Mouse (Mus musculus): Measurements from ENCODE around the gene Nid1. TPM values are rescaled to one million over a fixed set of nuclear protein-coding genes. Genes with fewer than 3 reads are reported as not detected.

Nid1 gene
- 0.03 and 0.04 TPM in 2 replicates for polyA plus RNA-seq (2012)

GRCm38 (mm10) chr13:13437460-13438015 lies at the start of gene Nid1:
TSS of gene Nid1 (plus strand) at chr13:13437551.

GRCm38 (mm10) chr13:13393228-13394095 lies 43.9 kb upstream of the Nid1 start, which contains the start of gene Gpr137b:
TSS of gene Gpr137b (minus strand) at chr13:13394014.

Other genes starting within 250 kb of the Nid1 start
- 0.48 and 0.53 TPM in 2 replicates for gene Gpr137b, start 43.5 kb upstream of the Nid1 start, polyA plus RNA-seq (2012)
- 1.2 and 2.5 TPM in 2 replicates for gene Lyst, start 152.8 kb downstream of the Nid1 start, polyA plus RNA-seq (2012)

Measured in megakaryocyte-erythroid progenitor cell, adult 5 weeks (primary cell).